Mouse (Mus musculus) right cerebral cortex, postnatal 25 days (tissue): Measurements from ENCODE around the gene Ppm1k.
"Not testable (repeated sequence)": the region's sequence is repeated elsewhere in the genome, so short reads cannot be mapped to it uniquely, and the experiment has no call there.

Source experiments
- DNase-seq: peaks from one replicate; pipeline ENCODE4 v3.0.0; 2022

The Ppm1k gene

GRCm38 (mm10) chr6:57531011-57531410 is 4.3 kb downstream of the Ppm1k start:
- no peak for DNase-seq

DNA sequence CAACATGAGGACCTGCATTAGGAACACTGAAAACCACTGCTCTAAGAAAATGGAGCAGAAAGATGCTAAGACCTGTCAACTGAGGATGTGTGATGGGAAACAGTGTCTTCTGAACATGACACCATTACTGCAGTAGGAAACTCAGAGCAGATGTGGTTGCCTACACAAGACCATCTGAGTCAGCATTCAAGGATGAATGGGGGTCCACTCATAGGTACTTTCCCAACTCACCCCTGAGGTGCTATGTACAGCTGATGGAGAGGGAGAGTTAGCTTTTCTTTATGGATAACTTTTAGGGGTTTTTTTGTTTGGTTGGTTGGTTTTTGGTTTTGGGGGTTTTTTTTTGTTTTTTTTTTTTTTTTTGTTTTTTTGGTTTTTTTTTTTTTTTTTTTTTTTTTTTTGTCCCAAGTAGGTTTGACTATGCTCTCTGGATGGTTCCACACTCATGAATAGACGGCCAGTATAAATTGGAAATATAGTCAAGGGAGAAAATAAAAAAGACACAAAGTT is 5.9 kb downstream of the Ppm1k start:
- no peak for DNase-seq

GRCm38 (mm10) chr6:57526933-57527332 is 8.3 kb downstream of the Ppm1k start:
- DNase-seq, result no peak

DNA sequence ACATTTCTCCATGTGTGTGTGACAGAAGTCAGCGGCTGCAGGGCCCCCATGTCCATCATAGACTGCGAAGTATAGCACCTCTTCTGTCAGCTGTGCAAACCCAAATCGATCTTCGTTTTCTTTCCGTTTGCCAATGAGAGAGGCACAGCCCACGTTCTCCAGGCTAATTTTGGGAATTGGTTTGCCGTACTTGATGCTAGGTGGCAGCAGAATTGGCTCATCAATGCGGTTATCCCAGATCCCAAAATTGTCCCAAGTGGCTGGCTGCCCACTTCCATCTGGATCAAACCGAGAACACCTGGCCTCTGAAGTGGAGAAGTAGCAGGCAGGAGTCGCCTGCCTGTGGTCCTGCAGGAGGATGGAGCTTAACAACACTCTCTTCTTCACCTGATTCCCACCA is 10.5 kb downstream of the Ppm1k start:
- DNase-seq, result peak; percentile 39

GRCm38 (mm10) chr6:57520749-57521652 is 14.3 kb downstream of the Ppm1k start:
- no peak for DNase-seq

DNA sequence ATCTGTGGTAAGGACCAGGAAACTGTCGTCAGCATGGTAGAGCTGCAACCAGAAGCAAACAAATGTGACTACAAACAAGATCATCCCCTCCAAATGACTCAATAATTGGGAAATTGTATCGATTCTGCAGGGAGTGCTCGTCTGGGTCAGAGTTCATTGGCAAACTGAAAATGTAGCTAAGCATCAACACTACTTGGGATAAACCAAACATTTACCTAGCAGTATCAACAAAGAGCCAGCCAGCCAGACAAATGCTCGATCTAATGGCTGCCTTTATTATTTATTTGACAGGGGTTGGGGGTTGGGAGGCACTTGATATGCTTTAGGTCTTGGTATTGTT is 21.3 kb downstream of the Ppm1k start:
- no peak for DNase-seq

- DNase-seq, result no peak
Measured at GRCm38 (mm10) chr6:57513351-57514034, 21.8 kb downstream of the Ppm1k start.

DNA sequence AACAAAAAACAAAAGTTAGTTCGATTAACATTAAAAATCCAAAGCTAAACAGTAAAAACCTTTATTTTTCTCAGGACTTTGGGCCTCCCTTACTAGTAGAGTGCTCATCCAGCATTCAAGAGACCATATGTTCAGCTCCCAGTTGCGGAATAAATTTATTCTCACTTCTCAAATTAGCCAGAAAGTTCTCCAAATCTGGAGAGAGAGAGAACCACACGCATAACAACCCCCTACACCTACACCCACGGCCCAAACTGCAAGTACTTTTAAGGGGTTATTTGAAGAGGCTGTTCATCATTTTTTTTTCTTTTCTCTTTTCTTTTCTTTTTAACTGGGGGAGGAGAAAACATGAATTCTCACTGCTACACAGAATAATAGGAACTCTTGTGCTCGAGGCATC is 23.4 kb downstream of the Ppm1k start:
- DNase-seq, result peak; percentile 44

DNA sequence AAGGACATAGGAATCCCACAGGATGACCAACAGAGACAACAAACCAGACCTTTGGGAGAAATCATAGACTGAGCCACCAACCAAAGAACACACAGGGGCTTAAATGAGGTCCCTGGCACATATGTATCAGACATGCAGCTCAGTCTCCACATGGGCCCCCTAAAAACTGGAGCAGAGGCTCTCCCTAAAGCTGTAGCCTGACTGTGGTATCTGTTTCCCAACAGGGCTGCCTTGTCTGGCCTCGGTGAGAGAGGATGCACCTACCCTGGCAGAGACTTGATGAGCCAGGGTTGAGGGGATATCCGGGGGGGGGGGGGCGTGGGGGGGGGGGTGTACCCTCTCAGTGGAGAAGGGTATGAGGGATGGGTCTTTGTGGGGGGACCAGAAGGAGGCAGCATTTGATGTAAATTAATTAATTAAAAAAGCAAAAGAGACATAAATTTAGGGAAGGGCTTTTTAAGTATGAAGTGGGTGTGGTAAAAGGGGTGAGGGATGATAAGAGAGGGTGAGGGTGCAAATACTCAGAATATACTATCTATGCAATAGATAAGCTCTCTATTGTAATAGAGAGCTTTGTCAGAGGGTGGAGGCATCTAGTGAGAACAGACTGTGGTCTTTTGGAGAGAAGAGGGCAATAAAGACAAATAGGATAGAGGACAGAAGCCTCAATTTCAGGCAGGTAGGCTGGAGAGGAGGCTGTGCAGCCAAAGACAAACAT is 31.4 kb downstream of the Ppm1k start:
- no peak for DNase-seq

- no peak for DNase-seq
Measured at GRCm38 (mm10) chr6:57499209-57499608, 36.1 kb downstream of the Ppm1k start.

DNA sequence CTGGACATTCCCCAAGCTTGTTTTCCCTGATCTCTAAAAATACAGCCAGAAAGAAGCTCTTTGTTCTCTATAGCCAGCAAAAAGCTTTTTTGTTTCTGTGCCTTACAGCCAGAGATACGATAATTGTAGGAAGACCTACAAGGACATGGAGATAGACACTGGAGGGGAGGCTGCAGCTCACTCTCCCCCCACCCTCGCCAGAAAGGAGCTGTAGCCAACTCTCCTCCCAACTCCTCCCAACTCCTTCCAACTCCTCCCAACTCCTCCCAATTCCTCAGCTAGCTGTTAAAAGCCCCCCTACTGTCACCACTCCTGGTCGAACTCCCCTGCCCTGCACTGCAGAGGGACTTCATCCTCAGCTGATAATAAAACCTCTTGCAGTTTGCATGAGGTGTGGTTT is 67.1 kb downstream of the Ppm1k start:
- not testable (repeated sequence) for DNase-seq
